Mouse (Mus musculus) thymus, adult 2 months (tissue): ENCODE results near the gene Khk.

Source experiments
- CTCF ChIP-seq: fragments of 200-500 bp; IDR thresholded peaks from 2 replicates; pipeline ENCODE4 v1.5.1; 2012; ENCODE audit warnings: mild to moderate bottlenecking, control low read depth, low read length, moderate library complexity, borderline replicate concordance; ENCODE audit not compliant: control insufficient read depth, poor library complexity, insufficient read depth; ENCODE audit errors: extremely low read depth
- POLR2A ChIP-seq: fragments of 200-500 bp; IDR thresholded peaks from 2 replicates; pipeline ENCODE4 v1.6.1; 2012; ENCODE audit warnings: mild to moderate bottlenecking, low read length, control low read depth, moderate library complexity; ENCODE audit not compliant: control insufficient read depth, poor library complexity, insufficient read depth; ENCODE audit errors: extremely low read depth

GRCm38 (mm10) chr5:30908426-30909299 is 12.6 kb upstream of the Khk start:
- no peak for TF ChIP-seq CTCF
- no peak for TF ChIP-seq POLR2A
